Mouse (Mus musculus): ENCODE measurements around the gene P2rx5.
A peak's percentile ranks its signal among the peaks of the same experiment; 100 is the strongest.

Gene P2rx5

DNA sequence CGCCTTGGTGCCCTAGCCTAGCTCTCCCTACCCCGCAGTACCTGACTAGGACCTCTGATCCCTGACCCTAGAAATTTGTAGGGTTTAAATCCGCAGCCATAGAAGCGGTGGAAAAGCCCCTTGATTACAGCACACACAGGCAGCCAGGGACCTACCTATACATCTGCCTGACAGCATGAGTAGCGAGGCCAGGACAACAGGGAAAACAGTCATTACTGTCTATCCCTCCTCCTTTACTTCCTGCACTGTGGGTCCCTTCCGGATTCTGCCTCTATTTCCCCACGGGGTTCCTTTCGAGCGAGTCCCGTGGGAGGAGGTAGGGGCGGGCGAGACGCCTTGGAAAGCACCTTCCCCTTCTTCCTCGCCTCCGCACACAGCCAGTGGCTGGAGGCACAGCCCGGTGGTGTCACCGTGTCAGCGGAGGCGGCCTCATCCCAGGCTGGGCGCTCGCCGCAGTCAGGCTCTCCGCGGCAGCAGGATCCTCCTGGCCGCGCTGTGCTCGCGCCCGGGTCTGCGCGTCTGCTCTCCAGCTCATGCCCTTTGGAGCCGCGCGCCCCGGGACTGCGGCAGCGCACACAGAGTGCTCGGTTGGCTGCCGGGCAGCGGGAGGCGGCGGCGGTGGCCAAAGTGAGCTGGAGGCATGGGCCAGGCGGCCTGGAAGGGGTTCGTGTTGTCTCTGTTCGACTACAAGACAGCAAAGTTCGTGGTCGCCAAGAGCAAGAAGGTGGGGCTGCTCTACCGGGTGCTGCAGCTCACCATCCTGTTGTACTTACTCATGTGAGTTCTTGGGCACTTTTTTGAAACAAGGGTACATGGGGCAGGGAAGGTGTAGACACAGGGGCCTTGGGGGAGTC lies at the start of gene P2rx5:
Gene P2rx5, plus strand, starts transcription at position 465 of the 854 bp plus-strand sequence.
- no peak for DNase-seq (ENCODE audit: extremely low read depth, low read depth, low spot score)

DNA sequence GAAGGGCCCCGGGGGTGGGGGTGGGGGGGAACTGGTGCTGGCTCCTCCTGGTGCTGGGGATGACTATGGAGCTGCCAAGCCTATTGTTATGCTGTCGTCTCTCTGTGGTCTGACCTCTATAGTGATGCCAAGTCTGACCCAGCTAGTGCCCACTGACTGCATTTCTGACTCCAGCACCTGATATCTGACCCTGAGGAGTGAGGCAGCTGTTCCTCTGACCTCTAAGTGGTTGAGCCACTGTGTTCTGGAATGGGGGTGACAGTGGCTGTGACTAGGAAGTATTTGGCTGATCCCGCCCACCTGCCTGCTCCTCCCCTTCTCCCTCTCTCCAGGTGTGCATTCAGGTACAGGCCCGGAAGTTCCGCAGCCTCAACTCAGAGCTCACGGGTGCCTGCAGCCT lies 48.8 kb upstream of the P2rx5 start:
- DNase-seq (ENCODE audit: extremely low read depth, low read depth, low spot score) = no peak

DNA sequence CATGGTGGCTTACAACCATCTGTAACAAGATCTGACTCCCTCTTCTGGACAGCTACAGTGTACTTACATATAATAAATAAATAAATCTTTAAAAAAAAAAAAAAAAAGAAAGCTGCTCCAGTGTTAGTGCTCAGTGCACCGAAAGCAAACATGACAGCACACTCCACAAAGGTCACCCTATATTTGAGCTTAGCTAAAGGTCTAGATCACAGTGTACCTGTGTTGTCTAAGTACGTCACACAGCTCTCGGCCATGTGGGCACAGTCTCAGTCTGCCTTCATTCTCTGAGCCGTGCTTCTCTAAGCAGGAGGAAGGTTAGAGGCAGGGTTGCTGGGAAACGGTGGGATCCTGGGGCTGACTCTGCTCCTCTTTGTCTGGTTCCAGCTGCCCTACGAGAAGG lies 33.7 kb upstream of the P2rx5 start:
- DNase-seq (ENCODE audit: extremely low read depth, low read depth, low spot score) = no peak

DNA sequence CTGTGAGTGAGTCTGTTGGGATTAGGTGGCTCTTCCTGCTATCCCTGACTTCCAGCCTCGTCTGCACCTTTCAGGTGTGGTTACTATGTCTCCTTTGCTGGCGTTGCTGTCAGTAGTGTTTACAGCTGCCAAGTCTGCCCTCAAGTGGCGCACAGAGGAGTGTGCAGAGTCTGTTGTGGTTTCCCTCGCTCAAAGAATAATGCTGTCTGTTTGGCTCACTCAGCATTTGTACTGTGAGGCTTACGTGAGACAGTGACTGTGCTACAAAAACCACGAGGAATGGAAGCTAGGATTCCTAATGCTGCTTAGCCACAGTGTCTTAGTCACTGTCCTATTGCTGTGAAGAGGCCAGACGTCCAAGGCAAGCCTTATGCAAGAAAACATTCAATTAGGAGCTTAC lies 29.2 kb upstream of the P2rx5 start:
- no peak for DNase-seq (ENCODE audit: extremely low read depth, low read depth, low spot score)

DNA sequence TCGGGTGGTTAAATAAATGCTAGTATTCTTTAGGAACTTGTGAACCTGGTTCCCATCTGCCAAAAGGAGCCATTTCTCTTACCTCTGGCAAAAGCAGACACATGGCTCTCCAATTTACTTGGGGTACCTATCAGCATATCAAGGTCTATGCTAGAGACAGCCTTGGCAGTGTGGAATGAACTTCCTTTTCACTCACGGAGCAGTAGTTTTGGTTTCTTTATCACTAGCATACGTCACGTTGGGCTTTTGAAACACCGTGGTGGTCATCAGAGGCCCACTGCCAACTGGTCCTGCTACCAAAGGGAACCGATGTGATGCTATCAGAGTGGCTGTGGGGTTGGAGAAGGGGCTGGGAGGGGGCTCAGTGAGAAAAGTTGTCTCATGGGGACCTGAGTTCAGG lies 27.2 kb upstream of the P2rx5 start:
- no peak for DNase-seq (ENCODE audit: extremely low read depth, low read depth, low spot score)

DNA sequence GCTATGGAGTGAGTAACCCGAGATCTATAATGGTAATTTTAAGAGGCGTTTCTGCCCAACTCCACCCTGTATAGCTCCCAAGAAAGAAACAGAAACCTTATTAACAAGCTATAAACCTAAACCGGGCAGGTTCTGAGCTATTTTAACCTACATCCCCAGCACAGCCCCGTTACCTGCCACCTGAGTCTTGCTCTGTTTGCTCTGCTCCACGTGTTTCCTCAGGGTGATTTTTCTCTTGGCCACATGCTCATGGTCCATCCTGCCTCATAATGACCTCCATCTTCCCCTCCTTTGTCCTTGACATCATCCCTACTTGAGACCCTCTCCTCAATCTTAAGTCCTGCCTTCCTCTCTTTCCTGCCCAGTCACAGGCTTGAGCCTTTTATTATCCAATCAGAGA lies 26.0 kb upstream of the P2rx5 start:
- no peak for DNase-seq (ENCODE audit: extremely low read depth, low read depth, low spot score)

DNA sequence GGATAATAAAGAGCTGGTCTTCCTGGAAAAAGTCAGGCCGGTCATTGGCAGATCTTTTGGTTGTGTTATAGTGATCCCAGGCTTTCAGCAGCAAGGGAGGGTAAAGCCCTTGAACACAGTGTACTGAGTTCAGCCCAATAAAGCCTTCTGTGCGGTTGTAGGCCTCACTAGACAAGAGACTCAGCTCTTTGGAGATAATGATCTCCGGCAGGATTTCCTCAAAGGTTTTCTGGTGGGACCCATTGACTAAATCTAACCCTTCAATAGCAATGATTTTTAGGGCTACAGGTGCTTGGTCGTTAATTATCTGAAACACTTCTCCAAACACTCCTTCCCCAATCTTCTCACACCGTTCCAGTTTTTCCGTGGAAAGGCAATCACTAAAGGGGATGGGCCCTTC lies 23.6 kb upstream of the P2rx5 start:
- DNase-seq (ENCODE audit: extremely low read depth, low read depth, low spot score) = no peak

DNA sequence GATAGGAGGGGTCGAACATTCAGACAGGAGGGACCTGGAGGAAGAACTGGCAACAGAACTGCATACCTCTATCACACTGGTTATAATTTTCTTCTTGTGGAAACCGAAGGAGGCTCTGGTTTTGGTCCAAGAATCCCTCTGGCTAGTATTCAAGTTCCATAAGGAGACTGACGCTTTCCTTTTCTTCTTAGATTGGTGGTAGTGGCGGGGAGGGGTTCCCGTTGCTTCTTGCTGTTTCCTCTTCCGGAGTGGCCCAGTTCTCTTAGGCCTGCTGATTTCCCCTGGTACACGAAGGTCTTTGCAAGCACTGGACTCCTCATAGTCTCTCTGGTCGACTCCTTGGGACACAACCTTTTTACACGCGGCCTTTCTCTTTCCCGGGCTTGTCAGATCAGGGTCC lies 23.1 kb upstream of the P2rx5 start:
- no peak for DNase-seq (ENCODE audit: extremely low read depth, low read depth, low spot score)

DNA sequence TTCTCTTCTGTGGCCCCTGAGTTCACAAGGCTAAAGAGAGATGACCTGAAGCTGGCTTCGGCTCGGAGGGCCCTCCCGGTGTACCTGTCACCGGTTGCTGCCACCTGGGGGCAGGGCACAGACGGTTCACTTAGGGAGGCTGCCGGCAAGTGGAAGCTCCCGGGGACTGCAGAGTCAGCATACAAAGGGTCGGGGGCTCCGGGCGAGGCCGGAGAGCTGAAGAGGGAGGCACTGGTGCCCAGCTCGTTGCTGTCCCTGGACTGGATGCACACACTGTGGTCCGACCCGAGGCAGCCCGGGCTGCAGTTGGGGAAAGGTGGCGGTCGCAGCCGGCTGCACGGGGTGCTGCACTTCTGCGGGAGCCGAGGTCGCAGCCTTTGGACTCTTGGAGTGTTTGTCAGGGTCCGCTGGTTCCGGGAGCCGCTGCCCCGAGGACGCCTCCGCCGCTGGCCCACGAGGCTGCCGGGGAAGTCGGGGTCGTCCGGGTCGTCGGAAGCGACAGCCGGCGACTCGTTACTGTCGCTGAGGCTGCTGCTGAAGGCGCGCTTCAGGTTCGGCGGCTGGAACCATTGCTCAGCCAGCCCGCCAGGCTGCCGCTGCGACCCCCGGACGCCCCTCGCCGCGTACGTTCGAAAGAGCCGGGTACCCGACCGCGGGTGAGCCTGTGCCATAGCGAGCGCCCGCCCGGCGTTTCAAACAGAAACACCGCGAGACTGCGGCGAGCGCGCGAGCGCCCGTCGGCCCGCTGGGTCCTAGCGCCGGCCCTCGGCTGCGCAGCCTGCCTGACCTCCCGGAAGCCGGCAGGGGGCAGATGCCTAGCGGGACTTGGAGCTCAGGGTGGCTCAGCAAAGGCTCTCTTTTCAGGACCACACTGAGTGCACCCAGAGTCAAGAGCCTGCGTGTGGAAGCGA lies 22.4 kb upstream of the P2rx5 start, which contains the start of gene Haspin:
Gene Haspin, minus strand, starts transcription at position 704 of the 911 bp plus-strand sequence.
- DNase-seq (ENCODE audit: extremely low read depth, low read depth, low spot score) = no peak

DNA sequence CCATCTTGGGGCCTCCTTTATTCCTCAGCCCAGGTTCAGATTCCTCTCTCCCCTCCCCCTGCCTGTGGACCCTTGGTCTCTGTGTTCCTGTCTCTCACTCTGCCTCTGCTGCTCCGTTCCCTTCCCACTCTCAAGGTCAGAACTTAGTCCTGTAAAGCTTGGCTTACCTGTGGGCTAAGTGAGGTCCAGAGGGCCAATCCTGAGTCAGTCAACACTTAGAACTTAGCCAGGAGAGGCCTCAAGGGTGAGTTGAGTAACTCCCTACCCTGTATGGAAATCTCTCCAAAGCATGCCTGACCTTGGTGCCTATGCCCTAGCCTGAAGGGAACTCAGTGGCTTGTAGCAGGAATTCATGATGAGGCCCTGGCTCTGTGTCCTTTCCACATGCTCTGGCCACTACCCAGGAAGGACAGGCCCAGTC lies 15.9 kb upstream of the P2rx5 start:
- peak; percentile 47 for DNase-seq (ENCODE audit: extremely low read depth, low read depth, low spot score)

DNA sequence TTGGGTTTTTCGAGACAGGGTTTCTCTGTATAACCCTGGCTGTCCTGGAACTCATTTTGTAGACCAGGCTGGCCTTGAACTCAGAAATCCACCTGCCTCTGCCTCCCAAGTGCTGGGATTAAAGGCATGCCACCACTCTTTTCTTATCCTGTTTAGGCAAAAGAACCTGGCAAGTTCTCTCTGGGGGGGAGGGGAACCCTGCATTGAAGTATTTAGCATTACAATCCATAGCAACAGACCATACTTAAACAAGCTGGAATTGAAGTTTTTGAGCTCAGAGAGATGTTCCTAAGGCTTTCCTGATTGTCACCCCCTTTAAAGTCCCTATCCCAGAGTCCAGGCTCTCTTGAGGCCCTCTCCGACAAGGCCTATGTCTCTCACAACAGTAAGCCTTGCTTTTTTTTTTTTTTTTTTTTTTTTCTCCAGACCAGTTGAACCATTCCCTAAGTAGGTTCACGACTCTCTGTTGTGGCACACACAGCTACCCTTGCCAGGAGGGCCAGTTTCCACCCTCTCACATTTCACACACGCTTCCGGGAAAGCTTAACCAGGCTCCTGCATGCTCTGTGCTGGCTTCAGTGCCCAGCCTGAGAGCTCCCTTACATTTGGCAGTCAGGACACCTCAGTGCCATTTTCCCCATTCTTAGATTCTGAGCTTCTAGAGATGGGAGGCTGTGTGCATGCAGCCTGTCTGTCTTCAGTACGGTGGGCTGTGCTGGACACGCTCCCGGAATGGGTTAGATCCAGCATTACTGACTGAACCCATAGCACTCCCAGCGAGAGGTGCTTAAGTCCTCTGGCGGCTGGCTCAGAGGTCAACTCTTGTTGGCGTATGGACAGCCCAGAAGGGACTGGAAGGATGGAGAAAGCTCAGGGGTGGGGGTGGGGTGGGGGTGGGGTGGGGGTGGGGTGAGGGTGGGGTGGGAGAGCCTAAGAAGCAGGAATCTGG lies 13.9 kb upstream of the P2rx5 start:
- DNase-seq (ENCODE audit: extremely low read depth, low read depth, low spot score) = no peak

DNA sequence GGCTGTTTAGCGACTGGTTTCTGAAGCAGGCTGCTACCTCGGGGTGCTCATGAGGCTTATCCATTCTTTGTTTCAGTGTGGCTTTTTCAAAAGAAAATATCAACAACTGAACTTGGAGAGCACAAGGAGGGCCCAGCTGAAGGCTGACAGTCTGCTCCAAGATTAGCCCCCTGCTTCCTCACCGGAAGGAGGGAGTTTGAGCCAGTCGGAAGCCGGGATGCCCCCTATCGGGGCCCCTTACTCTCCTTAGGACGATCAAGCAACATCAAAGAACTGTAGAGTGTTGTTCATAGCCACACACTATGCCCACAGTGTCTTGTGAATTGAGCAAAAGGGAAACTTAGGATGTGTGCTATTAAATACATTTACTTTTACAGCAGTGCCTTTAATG lies 13.3 kb upstream of the P2rx5 start:
- no peak for DNase-seq (ENCODE audit: extremely low read depth, low read depth, low spot score)

DNA sequence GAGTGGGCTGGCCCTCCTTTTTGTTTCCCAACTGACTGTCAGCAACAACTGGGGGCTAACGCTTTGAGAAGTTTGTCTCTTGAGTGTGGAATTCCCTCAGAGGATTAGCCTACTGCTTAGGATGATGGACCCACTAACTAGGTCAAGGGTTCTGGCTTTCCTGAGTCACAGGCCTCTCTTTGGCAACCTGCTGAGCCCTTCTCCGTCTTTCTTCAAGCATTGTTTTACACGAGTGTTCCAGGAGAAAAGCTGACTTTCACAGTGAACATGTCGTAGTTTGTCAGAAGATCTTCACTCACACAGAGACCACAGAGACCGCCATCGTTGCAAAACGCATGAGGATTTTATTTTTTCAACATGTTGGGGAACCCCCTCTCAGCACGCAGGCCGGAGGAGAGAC lies 12.0 kb upstream of the P2rx5 start:
- DNase-seq (ENCODE audit: extremely low read depth, low read depth, low spot score) = no peak

DNA sequence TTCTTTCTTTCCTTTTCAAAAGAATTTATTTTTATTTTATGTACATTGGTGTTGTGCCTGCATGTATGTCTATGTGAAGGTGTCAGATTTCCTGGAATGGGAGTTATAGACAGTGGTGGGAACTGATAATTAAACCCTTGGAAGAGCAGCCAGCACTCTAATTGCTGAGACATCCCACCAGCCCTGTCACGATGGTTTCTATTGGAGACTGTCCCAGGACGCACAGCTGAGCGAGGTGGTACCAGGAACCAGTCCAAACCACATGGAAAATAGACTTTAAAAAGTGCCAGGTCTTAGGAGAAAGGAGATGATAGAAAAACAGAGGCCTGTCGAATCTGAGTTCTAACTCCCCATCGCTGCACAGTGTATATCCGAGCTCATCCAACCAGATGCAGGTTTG lies 5.2 kb upstream of the P2rx5 start:
- no peak for DNase-seq (ENCODE audit: extremely low read depth, low read depth, low spot score)

DNA sequence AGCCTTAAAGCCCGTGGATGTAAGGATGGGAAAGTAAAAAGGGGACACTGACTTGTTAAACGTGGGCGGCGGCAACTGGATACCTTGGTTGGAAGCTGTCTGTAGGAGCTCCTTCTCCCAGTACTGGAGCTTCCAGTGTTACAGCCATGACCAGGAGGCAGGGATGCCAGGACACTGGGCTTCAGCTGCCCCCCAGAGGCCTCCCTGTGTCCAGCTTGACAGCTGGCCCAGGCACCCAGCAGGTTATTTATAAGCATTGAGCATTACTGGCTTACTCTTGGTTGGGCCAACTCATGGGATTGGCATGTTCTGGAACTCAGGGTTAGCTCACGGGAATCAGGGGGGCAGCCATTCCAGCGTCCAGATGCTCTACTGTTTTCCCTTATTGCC lies 585 bp downstream of the P2rx5 start:
- DNase-seq (ENCODE audit: extremely low read depth, low read depth, low spot score) = no peak

DNA sequence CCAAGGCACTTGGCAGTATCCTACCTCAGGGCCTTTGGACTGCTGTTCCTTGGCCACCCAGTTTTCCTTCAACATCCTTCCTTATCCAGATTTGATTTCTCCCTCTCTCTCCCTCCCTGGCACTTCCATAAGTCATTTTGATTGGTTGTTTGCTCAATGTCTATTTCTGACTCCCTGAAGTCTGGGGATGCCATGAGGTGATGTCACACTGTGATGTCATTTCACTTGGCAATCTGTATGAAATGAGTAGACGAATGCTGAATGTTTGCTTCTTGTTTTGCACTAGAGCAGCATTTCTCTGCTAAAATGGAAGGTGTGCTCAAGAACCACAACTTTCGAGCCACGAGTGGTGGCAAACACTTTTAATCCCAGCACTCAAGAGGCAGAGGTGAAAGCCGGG lies 1.4 kb downstream of the P2rx5 start:
- no peak for DNase-seq (ENCODE audit: extremely low read depth, low read depth, low spot score)

DNA sequence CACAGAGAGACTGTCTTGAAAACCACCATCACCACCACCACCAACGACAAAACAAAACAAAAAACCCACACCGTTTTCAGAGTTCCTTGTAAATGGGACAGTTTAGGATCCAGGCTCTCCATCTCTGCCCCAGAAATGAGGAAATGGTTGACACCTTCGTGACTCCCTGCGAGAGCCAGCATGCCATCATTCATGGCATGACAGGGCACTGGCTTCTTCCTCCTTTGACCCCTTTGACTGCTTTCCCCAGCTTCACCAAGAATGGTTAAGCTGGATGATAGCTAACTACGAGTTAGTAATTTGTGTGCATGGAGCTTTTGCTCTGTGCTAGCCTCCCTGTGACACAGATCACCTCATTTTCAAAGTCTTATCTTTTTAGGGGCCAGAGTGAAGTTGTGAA lies 2.1 kb downstream of the P2rx5 start:
- no peak for DNase-seq (ENCODE audit: extremely low read depth, low read depth, low spot score)

DNA sequence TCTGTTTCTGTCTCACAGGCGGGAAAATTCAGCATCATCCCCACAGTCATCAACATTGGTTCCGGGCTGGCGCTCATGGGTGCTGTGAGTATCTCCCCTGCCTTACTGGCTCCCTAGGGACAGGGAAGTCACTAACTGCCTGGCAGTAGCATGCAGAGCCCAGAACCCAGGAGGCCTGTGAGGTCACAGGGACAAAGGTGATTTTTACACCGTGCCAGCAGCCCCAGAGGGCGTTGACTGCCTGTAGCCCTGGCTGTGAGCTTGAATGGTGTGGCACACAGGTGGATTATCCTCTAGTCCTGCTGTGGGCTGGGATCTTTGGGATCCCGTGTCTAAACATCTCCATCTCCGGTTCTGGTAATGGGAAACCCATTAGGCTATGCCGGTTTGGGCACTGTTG lies 7.8 kb downstream of the P2rx5 start:
- DNase-seq (ENCODE audit: extremely low read depth, low read depth, low spot score) = no peak

DNA sequence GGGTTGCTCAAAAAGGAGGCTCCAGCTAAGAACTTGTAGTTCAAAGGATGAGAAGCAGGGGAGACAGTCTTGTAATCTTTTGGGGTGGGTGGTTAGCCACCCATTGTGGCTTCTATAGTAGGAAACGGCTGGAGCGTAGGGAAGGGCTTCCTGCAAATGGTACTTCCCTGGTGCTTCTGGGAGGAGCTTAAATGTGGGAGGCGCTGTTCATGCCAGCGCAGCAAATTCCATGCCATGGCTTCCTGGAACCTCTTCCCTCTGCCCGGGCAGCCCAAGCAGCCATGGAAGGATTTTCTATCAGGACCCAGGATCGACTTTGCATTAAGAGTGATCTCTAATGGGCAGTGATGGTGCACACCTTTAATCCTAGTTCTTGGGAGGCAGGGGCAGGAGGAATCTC lies 8.4 kb downstream of the P2rx5 start:
- DNase-seq (ENCODE audit: extremely low read depth, low read depth, low spot score) = no peak

DNA sequence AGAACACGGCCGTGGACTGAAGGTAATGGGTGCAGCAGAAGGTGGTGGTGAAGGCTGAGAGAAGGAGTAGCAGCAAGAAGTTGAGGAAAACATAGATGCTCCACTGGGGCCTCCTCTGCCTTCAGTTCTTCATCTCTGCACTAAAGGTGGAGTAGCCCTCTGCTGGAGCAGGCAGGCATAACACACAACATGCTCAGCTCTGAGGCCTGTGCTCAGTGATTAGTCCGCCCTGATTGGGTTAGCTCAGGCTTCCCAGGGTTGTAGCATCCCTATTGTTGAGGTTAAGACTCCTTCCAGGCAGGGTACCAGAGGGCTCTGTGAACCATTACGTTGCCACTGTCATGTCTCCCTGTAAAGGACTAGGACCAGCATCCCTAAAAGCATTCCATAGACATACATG lies 9.0 kb downstream of the P2rx5 start:
- DNase-seq (ENCODE audit: extremely low read depth, low read depth, low spot score) = no peak

DNA sequence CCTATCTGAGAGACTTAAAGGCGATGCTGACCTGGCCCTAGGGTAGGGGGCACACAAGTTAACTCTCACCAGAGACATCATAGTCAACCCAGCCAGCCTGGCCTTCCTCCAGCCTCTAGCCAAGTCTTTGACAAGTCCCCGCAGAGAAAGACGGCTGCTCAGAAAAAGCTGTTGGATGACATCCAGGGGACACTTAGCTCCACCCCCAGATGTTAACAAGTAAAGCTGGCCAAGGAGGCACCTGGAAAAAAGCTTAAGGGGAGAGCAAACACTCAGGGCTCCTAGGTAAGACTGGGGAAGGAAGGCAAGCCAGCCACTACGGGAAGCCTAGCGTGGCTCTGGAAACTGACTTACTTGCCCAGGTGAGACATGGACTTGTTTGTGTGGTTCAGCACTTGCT lies 12.0 kb downstream of the P2rx5 start:
- DNase-seq (ENCODE audit: extremely low read depth, low read depth, low spot score) = peak; percentile 65
